Mouse (Mus musculus) lung, adult 10 weeks (tissue): ENCODE results near the gene B3galt5. TPM values are rescaled to one million over a fixed set of nuclear protein-coding genes. Genes with fewer than 3 reads are reported as not detected.

Experiments used
- polyA plus RNA-seq: library from polyadenylated mRNA; stranded (reverse); fragments of 350-450 nt; fragmentation: Illumina TruSeq; extraction: RNeasy Lipid Tissue Mini Kit (QIAGEN cat#74804); gene quantifications from one replicate; pipeline ENCODE4 v1.2.3, GENCODE M21; 2014; ENCODE audit warnings: low read depth, low replicate concordance; ENCODE audit not compliant: insufficient read depth

Gene B3galt5
- not detected for polyA plus RNA-seq

DNA sequence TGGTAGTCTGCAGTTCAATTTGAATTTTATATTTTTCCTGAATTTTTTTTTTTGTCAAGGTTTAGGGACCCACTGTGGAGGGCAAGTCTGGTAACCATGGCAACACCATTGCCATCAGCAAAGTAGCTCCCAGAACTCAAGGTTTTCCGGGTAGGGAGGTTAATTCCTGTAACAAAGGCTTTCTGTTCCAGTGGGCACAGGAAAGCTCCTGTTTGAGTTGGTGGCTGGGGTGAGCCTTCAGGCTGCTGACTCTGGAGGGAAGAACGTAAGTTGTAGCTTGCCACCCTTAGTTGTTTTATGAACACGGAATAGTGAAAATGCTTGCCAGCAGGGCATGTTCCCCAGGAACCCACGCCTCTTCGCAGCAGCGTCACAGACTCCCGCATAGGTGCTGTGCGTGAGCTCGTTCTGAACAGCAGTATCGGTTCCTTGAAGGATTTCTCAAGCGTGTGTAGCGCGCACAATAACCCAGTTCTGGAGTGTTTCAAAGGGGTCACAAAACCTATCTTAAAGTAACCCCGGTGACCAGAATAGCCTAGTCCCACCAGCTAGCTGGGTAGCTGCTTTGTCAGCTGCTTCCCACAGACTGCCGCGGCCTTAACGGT is at the start of gene B3galt5:
B3galt5 (plus strand) TSS at position 436 of the 605 bp plus-strand sequence.

DNA sequence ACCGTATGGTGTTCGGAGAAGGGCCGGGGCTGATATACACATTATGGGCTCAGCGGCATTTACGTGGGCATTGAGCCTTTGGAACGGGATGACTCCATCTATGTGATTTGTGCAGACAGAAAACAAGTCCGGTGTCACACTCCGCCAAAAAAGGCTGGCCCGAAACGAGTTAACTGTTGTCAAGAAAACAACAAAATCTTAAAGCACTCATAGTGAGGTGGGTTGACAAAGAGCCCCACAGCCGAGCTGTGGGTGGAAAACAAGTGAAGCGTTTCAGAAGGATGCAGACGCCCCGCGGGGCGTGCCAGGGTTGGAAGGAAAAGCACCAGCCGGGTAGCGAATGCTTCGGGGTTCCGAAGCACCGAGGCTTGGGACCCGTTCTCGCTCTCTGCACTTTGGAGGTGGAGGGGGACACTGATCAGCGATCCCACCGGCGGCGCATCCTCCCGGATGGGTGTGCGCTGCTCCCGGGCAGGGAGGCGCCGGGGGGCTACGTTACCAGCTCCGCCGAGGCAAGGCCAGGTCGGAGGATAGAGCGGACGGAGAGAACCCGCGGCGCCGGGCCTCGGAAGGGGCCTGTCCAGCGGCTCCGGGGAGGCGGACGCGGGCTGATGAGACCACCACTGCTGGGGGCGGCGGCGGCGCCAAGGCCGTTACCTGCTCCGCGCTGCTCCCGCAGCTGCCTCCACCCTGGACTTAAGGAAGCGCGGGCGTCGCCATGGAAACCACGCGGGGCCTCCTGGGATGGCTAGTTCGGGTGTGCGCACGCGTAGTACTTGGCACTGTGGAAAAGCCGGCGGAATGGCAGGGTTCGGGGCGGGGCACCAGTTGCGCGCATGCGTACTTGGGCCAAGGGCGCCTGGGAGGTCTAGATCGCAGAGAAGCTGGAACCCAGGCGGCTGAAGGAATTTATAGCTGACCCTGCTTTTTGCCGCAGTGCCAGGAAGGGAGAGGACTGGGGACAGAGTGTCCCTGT is 43.8 kb upstream of the B3galt5 start, which contains the start of gene Lca5l:
Lca5l (minus strand) TSS at position 741 of the 976 bp plus-strand sequence.

GRCm38 (mm10) chr16:96199913-96200701 is 35.5 kb upstream of the B3galt5 start, which contains the start of gene Sh3bgr:
Gene Sh3bgr (plus strand): TSS chr16:96200450.

Other genes with a start within 250 kb of the B3galt5 start
- 19.2 TPM for gene Psmg1, start 244.8 kb upstream of the B3galt5 start, polyA plus RNA-seq
- gene Brwd1, start 153.3 kb upstream of the B3galt5 start, polyA plus RNA-seq = 14.2 TPM
- 111 TPM for gene Hmgn1, start 108.1 kb upstream of the B3galt5 start, polyA plus RNA-seq
- 12.5 TPM for gene Wrb, start 90.4 kb upstream of the B3galt5 start, polyA plus RNA-seq
- gene Lca5l, start 43.5 kb upstream of the B3galt5 start, polyA plus RNA-seq = 0.92 TPM
- 10.7 TPM for gene Sh3bgr, start 35.4 kb upstream of the B3galt5 start, polyA plus RNA-seq
- not detected for gene Itgb2l, start 207.8 kb downstream of the B3galt5 start, polyA plus RNA-seq
- gene Pcp4, start 231.8 kb downstream of the B3galt5 start, polyA plus RNA-seq = 1.8 TPM